In the genomic region with DNA sequence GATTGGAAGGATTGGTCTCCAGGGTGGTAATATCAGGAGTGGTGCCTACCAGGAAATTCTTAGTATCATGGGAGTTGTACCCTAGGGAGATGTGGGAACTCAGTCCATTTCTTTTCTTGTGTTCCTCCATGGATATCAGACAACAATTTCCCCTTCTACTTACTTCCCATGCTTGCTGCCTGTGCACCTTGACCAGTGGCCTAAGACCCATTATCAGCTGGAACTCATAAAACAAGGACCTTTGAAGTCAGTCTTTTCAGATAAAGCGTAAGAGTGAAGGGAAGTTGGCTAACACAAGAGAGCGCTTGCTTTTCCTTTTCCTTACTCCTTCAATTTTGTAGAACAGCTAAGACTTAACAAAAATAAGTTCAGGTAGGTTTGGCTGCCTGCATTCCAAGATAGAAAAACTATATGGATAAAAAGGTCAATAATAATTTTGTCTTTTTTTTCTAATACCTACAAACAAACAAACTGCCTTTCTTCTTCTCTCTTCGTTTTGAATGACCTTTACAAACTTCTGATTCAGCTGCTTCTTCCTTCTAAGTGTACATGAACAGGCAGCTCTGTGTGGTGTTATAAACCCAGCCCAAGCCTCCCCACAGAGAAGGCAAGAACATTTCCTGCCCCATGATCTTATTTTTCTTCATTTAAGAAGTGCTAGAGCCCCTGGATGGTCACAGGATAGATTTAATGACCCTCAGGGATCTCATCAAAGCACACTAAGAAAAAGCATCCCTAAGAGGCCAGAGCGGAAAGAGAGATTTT, we compare ENCODE assay signal across 32 mouse cellular contexts.
"Had no signal": no experiment of that assay in that cellular context is flagged by ENCODE, and none has a peak within 500 bp of the region (broad histone marks: within the 10 kb centered on the region; RNA-seq: fewer than 3 reads in every experiment).

No protein-coding gene starts in this region.

- H3K27ac ChIP-seq: limb, embryonic 10.5 days; limb, embryonic 12.5 days; limb, embryonic 13.5 days; limb, embryonic 15.5 days; liver, embryonic 12.5 days; liver, embryonic 13.5 days; liver, embryonic 14.5 days; liver, embryonic 15.5 days; lung, embryonic 15.5 days; macrophage; midbrain, embryonic 10.5 days; midbrain, embryonic 12.5 days; midbrain, embryonic 13.5 days; midbrain, embryonic 15.5 days; neural tube, embryonic 12.5 days; neural tube, embryonic 13.5 days had no signal

- DNase-seq: left cerebral cortex, postnatal 4 days; liver, embryonic 13.5 days; liver, postnatal 0 days; lung, adult 18-20 months; lung, adult 2 months; lung, embryonic 14.5 days; lung, postnatal 10 days; lung, postnatal 14 days; lung, postnatal 36 days; lung, postnatal 4 days; midbrain, embryonic 14.5 days had no signal

- H3K27me3 ChIP-seq: liver, embryonic 12.5 days; liver, embryonic 13.5 days; liver, embryonic 15.5 days; lung, embryonic 15.5 days; megakaryocyte, embryonic 14.5 days; midbrain, embryonic 12.5 days; midbrain, embryonic 13.5 days; midbrain, embryonic 15.5 days; neural tube, embryonic 12.5 days; neural tube, embryonic 13.5 days had no signal

- H3K4me1 ChIP-seq: limb, embryonic 10.5 days; limb, embryonic 12.5 days; limb, embryonic 13.5 days; limb, embryonic 15.5 days; liver, embryonic 12.5 days; liver, embryonic 13.5 days; liver, embryonic 15.5 days; lung, embryonic 15.5 days; megakaryocyte, embryonic 14.5 days; midbrain, embryonic 10.5 days; midbrain, embryonic 12.5 days; neural tube, embryonic 12.5 days; neural tube, embryonic 13.5 days had no signal

- H3K9ac ChIP-seq: limb, embryonic 12.5 days; limb, embryonic 13.5 days; limb, embryonic 15.5 days; liver, embryonic 12.5 days; liver, embryonic 13.5 days; liver, embryonic 14.5 days; liver, embryonic 15.5 days; liver, postnatal 0 days; lung, embryonic 14.5 days; lung, embryonic 15.5 days; midbrain, embryonic 12.5 days; midbrain, embryonic 13.5 days; midbrain, embryonic 15.5 days; neural tube, embryonic 12.5 days; neural tube, embryonic 13.5 days had no signal

- H3K4me2 ChIP-seq: limb, embryonic 12.5 days; limb, embryonic 13.5 days; limb, embryonic 15.5 days; liver, embryonic 11.5 days; liver, embryonic 12.5 days; liver, embryonic 13.5 days; liver, embryonic 15.5 days; lung, embryonic 14.5 days; lung, embryonic 15.5 days; midbrain, embryonic 11.5 days; midbrain, embryonic 12.5 days; midbrain, embryonic 13.5 days; midbrain, embryonic 15.5 days; neural tube, embryonic 12.5 days; neural tube, embryonic 13.5 days had no signal

- H3K36me3 ChIP-seq: limb, embryonic 10.5 days; limb, embryonic 12.5 days; limb, embryonic 13.5 days; limb, embryonic 15.5 days; liver, embryonic 12.5 days; liver, embryonic 13.5 days; liver, embryonic 15.5 days; lung, embryonic 15.5 days; midbrain, embryonic 10.5 days; midbrain, embryonic 12.5 days; midbrain, embryonic 13.5 days; midbrain, embryonic 15.5 days; neural tube, embryonic 12.5 days; neural tube, embryonic 13.5 days had no signal

- ATAC-seq: liver, embryonic 12.5 days; liver, postnatal 0 days; lung, postnatal 0 days; midbrain, embryonic 13.5 days; midbrain, embryonic 15.5 days; midbrain, embryonic 16.5 days had no signal

- H3K9me3 ChIP-seq: limb, embryonic 10.5 days; limb, embryonic 12.5 days; limb, embryonic 13.5 days; limb, embryonic 15.5 days; liver, embryonic 12.5 days; liver, embryonic 13.5 days; liver, embryonic 15.5 days; lung, embryonic 15.5 days; megakaryocyte, embryonic 14.5 days; midbrain, embryonic 10.5 days; midbrain, embryonic 12.5 days; midbrain, embryonic 13.5 days; midbrain, embryonic 15.5 days; neural tube, embryonic 12.5 days; neural tube, embryonic 13.5 days had no signal

- H3K4me3 ChIP-seq: limb, embryonic 10.5 days; limb, embryonic 12.5 days; limb, embryonic 13.5 days; limb, embryonic 15.5 days; liver, embryonic 12.5 days; liver, embryonic 13.5 days; liver, embryonic 15.5 days; lung, embryonic 15.5 days; megakaryocyte, embryonic 14.5 days; midbrain, embryonic 10.5 days; midbrain, embryonic 12.5 days; midbrain, embryonic 13.5 days; midbrain, embryonic 15.5 days; myocyte; neural tube, embryonic 12.5 days; neural tube, embryonic 13.5 days had no signal
